Mouse (Mus musculus): ENCODE results near the gene Syt11.

Syt11 gene

DNA sequence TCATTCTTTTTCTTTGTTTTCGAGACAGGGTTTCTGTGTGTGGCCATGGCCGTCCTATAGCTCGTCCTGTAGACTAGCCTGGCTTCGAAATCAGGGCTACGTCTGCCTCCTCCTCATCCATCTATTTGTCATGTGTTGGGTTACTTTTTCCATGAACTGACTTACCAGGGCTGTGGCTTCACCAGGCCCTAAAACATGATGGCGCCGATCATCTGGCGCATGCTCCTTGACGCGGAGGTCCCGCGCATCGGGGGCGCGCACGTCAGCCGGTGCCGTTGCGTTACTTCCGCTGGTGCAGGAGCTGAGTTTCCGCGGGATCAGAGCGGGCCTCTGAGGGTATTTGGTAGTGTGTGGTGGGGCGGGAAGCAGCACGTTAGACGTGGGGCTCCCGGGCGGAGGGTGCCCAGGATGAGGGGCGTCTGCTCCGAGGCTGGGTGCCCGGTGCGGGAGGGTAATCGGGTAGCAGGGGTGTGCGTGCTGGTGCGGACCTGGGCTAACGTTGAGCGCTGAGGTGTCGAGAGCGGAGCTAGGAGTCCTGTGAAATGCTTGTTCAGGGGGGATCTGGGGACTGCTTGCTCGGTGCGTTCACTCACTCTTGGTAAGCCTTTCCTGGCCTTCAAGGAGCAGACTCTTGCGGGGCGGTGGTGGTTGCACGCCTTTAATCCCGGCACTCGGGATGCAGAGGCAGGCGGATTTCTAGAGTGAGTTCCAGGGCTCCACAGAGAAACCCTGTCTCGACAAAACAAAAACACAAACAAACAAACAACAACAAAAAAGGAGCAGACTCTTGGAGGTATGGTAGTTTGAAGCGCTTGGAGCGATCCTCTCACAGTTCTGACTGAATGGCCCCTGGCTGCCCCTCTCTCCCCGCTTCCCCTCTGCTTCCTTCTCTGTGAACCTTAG, at the start of gene Syt11:
TSS of gene Syt11 (minus strand) at position 226 of the 903 bp plus-strand sequence.
- WGBS, result 3% methylated on average over 44 of the region's 51 CpGs

DNA sequence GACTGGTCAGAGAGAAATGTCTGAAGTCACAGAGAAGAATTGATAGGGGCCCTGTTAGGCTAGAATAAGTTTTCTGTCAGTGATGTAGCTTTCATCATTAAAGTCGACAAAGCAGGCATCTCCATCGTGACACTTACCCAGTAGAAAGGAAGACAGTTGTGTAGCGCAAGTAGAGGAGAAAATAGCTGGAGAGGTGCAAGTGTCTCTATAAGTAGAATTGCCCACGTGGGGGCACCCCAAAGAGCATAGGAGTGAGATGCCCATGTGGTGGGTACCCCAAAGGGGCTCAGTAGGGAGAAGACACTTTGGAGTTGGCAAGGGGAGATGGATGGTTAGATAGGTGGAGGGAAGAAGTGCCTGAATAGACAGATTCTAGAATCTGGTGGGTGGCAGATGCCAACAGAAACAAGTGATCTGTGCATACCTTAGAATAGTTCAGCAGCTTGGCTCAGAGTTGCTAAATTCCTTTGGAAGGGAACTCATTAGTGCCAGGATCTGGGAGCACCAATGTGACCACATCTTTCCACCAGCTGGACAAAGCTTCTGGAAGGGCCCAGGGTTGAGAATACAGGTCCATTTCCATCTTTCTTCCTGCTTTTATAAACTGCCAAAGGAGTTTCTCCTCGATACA, 29.1 kb upstream of the Syt11 start:
- WGBS, result 56% methylated on average over 5 of the region's 5 CpGs

DNA sequence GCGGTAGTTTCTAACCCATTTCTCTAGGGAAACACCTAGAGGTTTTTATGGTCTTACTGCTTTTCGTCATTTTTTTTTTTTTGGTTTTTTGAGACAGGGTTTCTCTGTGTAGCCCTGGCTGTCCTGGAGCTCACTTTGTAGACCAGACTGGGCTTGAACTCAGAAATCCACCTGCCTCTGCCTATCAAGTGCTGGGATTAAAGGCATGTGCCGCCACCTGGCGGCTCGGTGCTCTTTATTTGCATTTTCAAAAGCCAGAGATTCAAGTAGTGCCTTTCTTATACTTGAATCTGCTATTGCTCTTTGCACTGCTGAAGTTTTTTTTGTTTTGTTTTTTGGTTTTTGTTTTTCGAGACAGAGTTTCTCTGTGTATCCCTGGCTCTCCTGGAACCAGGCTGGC, 22.5 kb upstream of the Syt11 start:
- WGBS, result 89% methylated on average over 6 of the region's 6 CpGs

DNA sequence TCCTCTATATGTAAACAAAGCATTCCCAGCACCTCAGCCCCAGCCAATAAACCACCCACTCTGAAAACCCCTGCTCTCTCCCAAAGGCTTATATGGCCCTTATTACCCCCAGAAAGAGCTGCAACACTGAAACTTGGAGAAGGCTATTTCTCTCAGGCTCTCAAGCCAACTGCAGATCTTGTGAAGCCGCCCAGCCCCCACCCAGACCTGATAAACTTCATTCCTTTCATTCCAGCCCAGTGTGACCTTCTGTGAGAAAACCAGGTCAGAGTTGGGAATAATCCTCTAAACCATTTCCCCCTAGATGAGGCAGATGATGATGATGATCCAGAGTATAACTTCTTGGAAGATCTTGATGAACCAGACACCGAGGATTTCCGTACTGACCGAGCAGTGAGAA, 13.1 kb upstream of the Syt11 start:
- 95% methylated on average over 3 of the region's 4 CpGs for WGBS

- WGBS, result 100% methylated on average over 1 of the region's 8 CpGs
These were observed 11.8 kb upstream of the Syt11 start for GRCm38 (mm10) chr3:88786805-88787204.

DNA sequence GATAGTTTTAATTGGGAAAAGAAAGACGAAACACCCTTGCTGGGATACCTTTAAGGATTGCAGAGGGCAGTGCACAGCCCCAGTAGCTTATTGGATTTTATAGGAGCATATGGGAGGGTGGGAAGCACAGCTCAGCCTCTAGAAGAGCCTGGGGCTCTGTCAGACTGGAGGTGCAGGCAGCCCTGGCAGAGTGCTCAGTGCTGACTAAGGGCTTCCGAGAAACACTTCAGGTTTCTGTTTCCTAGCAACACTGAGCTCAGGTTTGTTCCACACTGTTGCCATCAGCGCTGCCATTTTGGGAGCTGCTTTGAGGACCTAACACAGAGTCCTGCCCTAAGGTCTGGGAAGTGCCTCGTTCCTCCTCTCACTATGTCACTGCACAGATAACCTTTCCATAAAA, 11.4 kb upstream of the Syt11 start:
- 46% methylated on average over 1 of the region's 4 CpGs for WGBS

DNA sequence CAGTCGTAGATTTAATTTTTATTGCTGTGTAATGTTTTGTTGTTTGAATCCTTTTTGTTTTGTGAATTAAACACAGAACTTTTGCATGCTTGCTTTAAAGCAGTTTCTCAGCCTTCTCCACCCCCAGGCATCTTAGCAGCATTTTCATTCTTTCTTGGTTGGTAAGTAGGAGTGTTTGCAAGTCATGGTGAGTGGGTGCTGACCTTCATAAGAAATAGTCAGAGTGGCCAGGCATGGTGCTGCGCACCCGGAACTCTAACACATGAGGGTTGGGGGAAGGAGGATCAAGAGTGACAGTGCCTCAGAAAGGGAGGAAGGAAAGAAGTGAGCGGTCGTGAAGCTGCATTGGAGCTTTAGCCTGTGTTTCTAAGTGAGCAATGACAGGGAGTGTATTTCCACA, 9.9 kb upstream of the Syt11 start:
- 53% methylated on average over 5 of the region's 5 CpGs for WGBS

DNA sequence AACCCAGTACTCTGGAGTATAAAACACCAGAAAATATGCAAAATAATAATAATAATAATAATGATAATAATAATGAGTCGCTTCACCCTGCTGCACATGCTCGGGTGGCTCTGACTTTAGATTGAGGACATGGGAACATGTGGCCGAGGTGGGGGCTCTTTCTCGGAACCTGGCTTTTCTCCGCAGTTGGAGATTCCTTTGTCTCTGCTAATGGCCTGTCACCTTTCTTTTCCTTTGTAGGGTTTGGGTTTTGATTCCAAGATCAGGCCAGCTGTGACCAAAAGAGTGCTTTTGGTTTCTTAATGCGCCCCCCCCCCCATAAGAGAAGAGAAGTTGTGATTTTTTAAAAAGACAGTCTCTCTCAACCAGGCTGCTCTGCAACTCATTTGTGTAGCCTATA, 1.8 kb downstream of the Syt11 start:
- 86% methylated on average over 6 of the region's 6 CpGs for WGBS

DNA sequence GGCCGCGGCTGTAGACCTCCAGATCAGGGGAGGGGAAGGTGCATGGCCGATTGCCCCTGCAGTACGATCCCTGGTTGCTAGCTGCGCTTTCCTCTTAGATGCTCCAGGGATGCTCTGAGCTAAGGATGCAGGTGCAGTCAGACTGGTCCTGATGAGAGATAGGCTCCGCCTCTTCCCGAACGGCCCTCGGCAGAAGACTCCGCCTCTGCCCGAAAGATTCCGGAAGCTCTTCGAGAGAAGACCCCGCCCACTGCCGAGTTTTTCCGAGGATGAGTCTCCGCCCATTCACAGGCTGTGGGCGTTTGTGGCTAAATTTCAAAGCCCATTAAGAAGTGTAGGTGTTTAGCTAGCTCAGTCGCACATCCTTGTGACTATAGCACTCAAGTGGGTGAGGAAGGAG, 2.6 kb downstream of the Syt11 start:
- under 1% methylated on average over 19 of the region's 19 CpGs for WGBS

GRCm38 (mm10) chr3:88771941-88772280, 3.1 kb downstream of the Syt11 start:
- WGBS, result 8% methylated on average over 3 of the region's 6 CpGs

GRCm38 (mm10) chr3:88771189-88771940, 3.6 kb downstream of the Syt11 start:
- 2% methylated on average over 22 of the region's 28 CpGs for WGBS

GRCm38 (mm10) chr3:88762401-88762831, 12.5 kb downstream of the Syt11 start:
- 12% methylated on average over 6 of the region's 6 CpGs for WGBS

DNA sequence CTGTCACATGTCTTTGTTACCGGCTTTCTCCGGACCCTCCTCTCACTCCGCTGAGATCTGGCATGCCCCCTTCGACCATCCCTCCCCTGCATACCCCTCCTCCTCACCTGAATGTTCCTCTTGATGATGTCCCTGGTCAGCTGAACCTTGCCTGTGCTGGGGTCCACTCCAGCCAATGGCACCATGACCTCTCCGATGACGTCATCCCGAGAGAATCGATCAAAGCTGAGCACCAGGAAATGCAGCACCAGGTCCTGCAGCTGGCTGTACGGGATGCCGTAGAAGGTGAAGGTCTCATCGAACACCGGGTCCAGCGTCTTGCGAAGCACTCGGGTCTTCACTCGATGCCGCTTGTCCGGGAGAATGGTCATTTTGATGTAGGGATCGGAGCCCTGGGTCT, 13.3 kb downstream of the Syt11 start:
- WGBS, result 86% methylated on average over 19 of the region's 19 CpGs

DNA sequence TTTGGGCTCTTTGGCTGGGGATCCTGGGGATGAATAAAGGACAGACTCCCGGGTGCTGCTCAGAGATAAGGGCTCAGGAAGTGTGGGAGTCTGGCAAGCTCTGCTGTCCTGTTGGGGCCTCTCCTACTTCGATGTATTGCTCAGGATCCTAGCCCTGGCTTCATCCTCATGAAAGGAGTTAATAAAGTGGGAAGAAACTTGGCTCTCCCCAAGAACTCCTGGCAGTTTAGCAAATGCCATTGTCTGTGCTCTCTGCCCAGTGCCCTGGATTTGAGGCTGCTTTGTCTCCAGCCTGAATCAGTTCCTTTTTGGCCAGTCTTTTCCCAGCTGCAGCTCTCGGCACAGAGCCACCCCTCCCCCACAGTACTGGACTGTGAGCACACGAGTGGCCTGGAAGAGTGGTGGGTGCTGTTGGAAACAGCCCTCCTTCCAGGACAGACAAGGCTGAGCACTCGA, 16.9 kb downstream of the Syt11 start:
- 3% methylated on average over 5 of the region's 5 CpGs for WGBS

DNA sequence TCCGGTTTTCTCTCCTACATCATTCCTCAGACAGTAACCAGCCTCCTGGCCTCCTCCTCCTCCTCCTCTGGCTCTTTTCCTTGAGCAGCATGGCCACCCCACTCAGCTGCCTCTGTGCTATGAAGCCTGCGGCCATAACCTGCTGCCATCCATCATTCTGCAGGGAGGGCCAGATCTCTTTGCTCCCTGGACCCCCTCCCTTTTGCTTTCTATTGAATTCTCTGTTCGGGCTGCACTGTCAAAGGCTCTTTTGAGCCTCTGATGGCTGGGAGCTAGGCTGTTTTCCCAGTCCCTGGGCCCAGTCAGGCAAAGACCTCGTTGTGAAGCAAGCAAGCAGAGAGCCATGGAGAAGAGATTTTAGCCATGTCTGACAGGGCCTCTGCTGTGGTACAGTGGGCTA, 18.7 kb downstream of the Syt11 start:
- 28% methylated on average over 4 of the region's 4 CpGs for WGBS

DNA sequence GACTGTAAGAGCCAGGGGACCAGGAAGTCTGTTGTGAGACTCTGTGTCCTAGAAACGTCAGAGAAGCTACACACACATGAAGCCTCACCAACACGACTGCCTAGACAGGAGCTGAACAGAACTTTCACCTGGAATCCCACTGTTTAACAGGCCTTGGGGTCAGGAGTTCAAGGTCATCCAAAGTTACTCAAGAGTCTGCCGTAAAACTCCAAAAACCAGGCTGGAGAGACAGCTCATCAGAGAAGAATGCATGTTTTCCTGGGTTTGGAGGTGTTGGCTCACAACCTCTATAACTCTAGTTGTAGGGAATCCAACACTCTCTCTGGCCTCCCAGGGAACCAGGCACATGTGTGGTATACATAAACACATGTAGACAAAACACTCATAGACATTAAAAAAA, 19.4 kb downstream of the Syt11 start:
- WGBS, result 29% methylated on average over 3 of the region's 3 CpGs

GRCm38 (mm10) chr3:88754283-88754682, 20.7 kb downstream of the Syt11 start:
- WGBS, result 42% methylated on average over 4 of the region's 4 CpGs

DNA sequence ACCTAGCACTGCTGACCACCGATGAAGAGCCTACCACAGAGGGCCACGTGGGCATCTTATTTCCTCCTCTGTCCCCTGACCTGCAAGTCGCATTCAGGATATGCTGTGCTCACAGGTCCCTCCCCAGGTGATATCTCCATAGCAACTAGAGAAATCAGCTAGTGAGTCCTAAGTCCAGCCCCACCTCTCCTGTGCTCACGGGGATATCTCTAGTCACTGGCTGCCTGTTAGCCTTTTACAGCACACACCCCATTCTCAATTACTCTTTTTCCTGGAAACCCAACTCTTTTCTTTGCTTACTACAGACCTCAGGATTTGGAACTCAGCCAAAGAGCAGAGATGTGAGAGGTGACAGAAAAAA, 28.1 kb downstream of the Syt11 start:
- whole genome bisulfite sequencing, result 75% methylated on average over 4 of the region's 4 CpGs

GRCm38 (mm10) chr3:88746139-88746870, 28.7 kb downstream of the Syt11 start:
- 71% methylated on average over 15 of the region's 15 CpGs for WGBS

- 75% methylated on average over 9 of the region's 9 CpGs for WGBS
These were observed 29.4 kb downstream of the Syt11 start for GRCm38 (mm10) chr3:88745534-88745933.

DNA sequence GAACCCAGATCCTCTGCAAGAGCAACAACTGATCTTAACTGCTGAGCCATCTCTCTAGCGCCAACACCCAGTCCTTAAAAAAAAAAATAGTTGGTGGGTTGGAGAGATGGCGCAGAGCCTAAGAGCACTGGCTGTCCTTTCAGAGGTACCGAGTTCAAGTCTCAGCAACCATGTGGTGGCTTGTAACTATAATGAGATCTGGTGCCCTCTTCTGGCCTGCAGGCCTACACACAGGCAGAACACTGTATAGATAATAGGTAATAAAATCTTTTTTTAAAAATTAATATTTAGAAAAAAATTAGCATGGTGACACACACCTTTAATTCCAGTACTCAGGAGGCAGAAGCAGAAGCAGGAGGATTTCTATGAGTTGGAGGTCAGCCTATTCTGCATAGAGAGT, 34.8 kb downstream of the Syt11 start:
- 89% methylated on average over 3 of the region's 3 CpGs for WGBS

GRCm38 (mm10) chr3:88738641-88739040, 36.3 kb downstream of the Syt11 start:
- WGBS, result 52% methylated on average over 3 of the region's 3 CpGs
